9 mouse cellular contexts compared by ENCODE assay signal in the genomic region with DNA sequence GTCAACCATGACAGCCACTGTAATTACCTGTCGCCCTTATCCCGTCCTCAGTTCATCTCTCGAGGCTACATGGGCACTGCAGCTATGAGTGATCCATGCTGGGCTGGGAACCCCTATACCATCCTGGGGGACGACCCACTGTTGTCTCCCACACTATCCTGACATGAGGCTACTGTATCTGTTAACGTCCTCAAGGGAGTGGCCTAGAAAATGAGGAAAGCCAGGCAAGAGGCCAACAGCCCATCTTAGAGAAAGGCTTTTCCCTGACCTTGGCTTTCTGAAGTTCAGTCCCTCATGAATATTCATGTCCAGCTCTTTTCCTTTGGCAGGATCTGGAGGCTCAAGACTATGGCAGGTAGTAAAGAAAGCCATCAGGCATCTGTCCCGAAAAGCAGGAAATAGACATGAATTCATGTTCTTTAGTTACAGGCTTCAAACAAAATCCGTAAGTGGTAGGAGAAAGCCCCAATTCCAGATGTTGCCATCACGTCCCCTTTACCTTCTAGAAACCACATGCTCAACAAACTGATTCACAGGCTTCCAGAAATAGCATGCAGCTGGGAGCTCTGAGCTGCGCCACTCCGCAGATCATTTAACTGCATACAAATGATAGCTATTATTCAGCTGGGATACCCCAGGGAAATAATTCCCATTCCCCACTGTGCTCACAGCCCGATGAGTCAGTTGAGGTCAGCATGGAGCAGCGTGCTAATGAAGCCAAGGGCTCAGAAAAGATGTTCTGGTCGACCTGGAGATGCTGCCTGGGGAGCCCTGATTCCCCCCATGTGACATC.
DNase-seq lines count a peak whose midpoint lies in the region; ATAC-seq and TF ChIP-seq lines count a peak whose summit lies in the region.
"Had no signal": no experiment of that assay in that cellular context is flagged by ENCODE, and none has a peak within 500 bp of the region (broad histone marks: within the 10 kb centered on the region; RNA-seq: fewer than 3 reads in every experiment).

No protein-coding gene starts in this region.

- no peaks in the 10 kb centered on the region for H3K4me1 ChIP-seq in lung, postnatal 0 days (ENCODE audit: insufficient read depth, low read depth, low read length)

- H3K9ac ChIP-seq in lung, postnatal 0 days (replicated peaks; ENCODE audit: low read depth): no peak overlapping the region

- H3K4me2 ChIP-seq in lung, postnatal 0 days (replicated peaks; ENCODE audit: low read depth, low read length): no peak overlapping the region

- H3K4me3 ChIP-seq in lung, postnatal 0 days (ENCODE audit: low read depth, low read length): no peak overlapping the region
- H3K4me3 ChIP-seq: megakaryocyte, embryonic 14.5 days had no signal

- H3K27me3 ChIP-seq in lung, postnatal 0 days (replicated peaks; ENCODE audit: insufficient read depth, low read length): no peaks in the 10 kb centered on the region

- intact Hi-C loops in gastrocnemius, postnatal 14 days (cut with DNase I; ENCODE audit: low total_unique reads): no loop called here

- peak; percentile 9 for DNase-seq in gastrocnemius, postnatal 14 days
- DNase-seq in gastrocnemius, adult 18-20 months (ENCODE audit: low spot score): no peak
- DNase-seq in adrenal gland, postnatal 36 days: peak; percentile 36 to 39
- DNase-seq in heart, postnatal 4 days: peak; percentile 27
- DNase-seq in mesoderm, embryonic 11.5 days (ENCODE audit: low read depth, low spot score): peak; percentile 64
- no peak for DNase-seq in thymus, adult 18-20 months
- no peak for DNase-seq in lung, postnatal 0 days (ENCODE audit: low spot score)
- DNase-seq in layer of hippocampus, postnatal 25 days (ENCODE audit: extremely low spot score in 1 of 2, low spot score in 1 of 2): no peak

- WGBS in lung, postnatal 0 days: 58% methylated on average over 13 of the region's 13 CpGs

- H3K36me3 ChIP-seq in lung, postnatal 0 days (ENCODE audit: insufficient read depth, low read length): no peaks in the 10 kb centered on the region

- TF ChIP-seq EP300 in lung, postnatal 0 days (IDR thresholded peaks at IDR 0.05): no peak

- ATAC-seq in lung, postnatal 0 days: no peak

- no peak for TF ChIP-seq CTCF in lung, postnatal 0 days (IDR thresholded peaks at IDR 0.05)

- no peaks in the 10 kb centered on the region for H3K9me3 ChIP-seq in lung, postnatal 0 days (ENCODE audit: low read length)

- no peak overlapping the region for H3K27ac ChIP-seq in lung, postnatal 0 days (ENCODE audit: low read length)

Comparison
In these comparisons a context has a peak if more than half of its experiments do, and no peak if none do; other contexts are left out.
1. DNase-seq: peak in gastrocnemius, postnatal 14 days (single experiment), adrenal gland, postnatal 36 days (2 of 2), heart, postnatal 4 days (single experiment) and mesoderm, embryonic 11.5 days (single experiment); none in gastrocnemius, adult 18-20 months (single experiment), thymus, adult 18-20 months (0 of 2), lung, postnatal 0 days (single experiment) and layer of hippocampus, postnatal 25 days (0 of 2).